Comparison of ENCODE assay signal across 13 mouse cellular contexts in the genomic region with DNA sequence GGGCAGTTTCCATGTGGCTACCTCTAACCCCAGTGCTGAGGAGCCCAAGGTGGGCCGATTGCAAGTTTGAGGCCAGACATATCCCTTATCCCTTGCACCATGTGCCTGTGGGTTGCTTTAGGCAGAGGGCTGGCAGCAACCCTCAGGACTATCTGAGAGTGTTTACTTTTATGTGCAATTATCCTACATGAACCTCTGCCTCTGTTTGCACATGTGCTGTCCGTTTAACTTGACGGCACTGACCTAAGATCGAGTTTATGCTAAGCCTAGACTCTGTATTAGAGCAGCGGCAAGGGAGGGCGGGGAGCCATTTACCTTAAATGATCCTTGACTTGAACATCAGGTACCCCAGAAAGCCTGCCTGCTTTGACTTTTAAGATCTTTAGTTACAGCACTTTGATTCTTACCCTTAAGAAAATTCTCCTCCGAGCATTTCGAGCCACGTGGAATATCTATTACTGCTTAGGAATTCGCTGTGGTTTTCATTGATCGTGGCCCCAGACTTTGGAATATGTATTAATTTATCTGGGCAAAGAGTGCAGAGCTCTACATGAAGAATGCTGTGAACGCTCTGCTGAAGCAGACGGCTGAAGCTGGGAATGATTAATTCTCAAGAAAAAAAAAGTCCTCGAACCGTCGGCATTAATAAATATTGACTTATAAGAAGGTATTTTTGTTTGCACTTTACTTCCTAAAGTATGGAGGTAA. TPM values are rescaled to one million over a fixed set of nuclear protein-coding genes. Genes with fewer than 3 reads are reported as not detected.
DNase-seq lines count a peak whose midpoint lies in the region; ATAC-seq and TF ChIP-seq lines count a peak whose summit lies in the region.
"Had no signal": no experiment of that assay in that cellular context is flagged by ENCODE, and none has a peak within 500 bp of the region (broad histone marks: within the 10 kb centered on the region; RNA-seq: fewer than 3 reads in every experiment).

No protein-coding gene starts in this region.

- TF ChIP-seq EP300 in lung, postnatal 0 days (IDR thresholded peaks at IDR 0.05): no peak

- 32% methylated on average over 16 of the region's 16 CpGs for WGBS in lung, postnatal 0 days
- WGBS in lung, adult 2 months: 49% methylated on average over 16 of the region's 16 CpGs
- 30% methylated on average over 16 of the region's 16 CpGs for whole genome bisulfite sequencing in intestine, embryonic 16.5 days
- WGBS in liver, embryonic 15.5 days (ENCODE audit: insufficient replicate concordance): 62% methylated on average over 16 of the region's 16 CpGs
- 83% methylated on average over 16 of the region's 16 CpGs for WGBS in hindbrain, embryonic 11.5 days

- no peak for TF ChIP-seq CTCF in lung, postnatal 0 days (IDR thresholded peaks at IDR 0.05)
- no peak for TF ChIP-seq CTCF in lung, adult 2 months (IDR thresholded peaks at IDR 0.05; ENCODE audit: insufficient read depth, low read length)

- 0 out of 2 replicates have a peak overlapping the region, but pooled peaks have one; percentile 8 for H3K4me2 ChIP-seq in lung, postnatal 0 days (replicated peaks; ENCODE audit: low read depth, low read length)
- H3K4me2 ChIP-seq in intestine, embryonic 16.5 days (ENCODE audit: low read depth, low read length): peak overlapping the region; percentile 30; the same call in 1 of the 2 replicates
- no peak overlapping the region for H3K4me2 ChIP-seq in liver, embryonic 15.5 days
- no peak overlapping the region for H3K4me2 ChIP-seq in hindbrain, embryonic 11.5 days (replicated peaks; ENCODE audit: low read depth, low read length)
- H3K4me2 ChIP-seq: hindbrain, embryonic 14.5 days had no signal

- ATAC-seq in lung, postnatal 0 days: peak; percentile 26; the same call in 1 of the 2 replicates
- peak; percentile 24; the same call in 1 of the 2 replicates for ATAC-seq in intestine, embryonic 16.5 days
- peak; percentile 45 for ATAC-seq in liver, embryonic 15.5 days (ENCODE audit: insufficient read depth)
- ATAC-seq in hindbrain, embryonic 11.5 days (ENCODE audit: low FRiP score): no peak

- no peak overlapping the region for H3K4me3 ChIP-seq in lung, postnatal 0 days (ENCODE audit: low read depth, low read length)
- H3K4me3 ChIP-seq in lung, adult 2 months (replicated peaks; ENCODE audit: extremely low read depth, low read depth, low read length): no peak overlapping the region
- H3K4me3 ChIP-seq in intestine, embryonic 16.5 days (ENCODE audit: low read length): 0 out of 2 replicates have a peak overlapping the region, but pooled peaks have one; percentile 13
- H3K4me3 ChIP-seq in liver, embryonic 15.5 days (replicated peaks): no peak overlapping the region
- H3K4me3 ChIP-seq in hindbrain, embryonic 11.5 days (ENCODE audit: low read depth, low read length): no peak overlapping the region
- H3K4me3 ChIP-seq: heart, embryonic 10.5 days had no signal

- DNase-seq in lung, postnatal 0 days (ENCODE audit: low spot score): no peak
- DNase-seq in lung, adult 2 months: no peak
- no peak for DNase-seq in adrenal gland, postnatal 36 days
- no peak for DNase-seq in right cerebral cortex, adult 2 months (ENCODE audit: low spot score in 2 of 2)
- no peak for DNase-seq in hindbrain, embryonic 11.5 days (ENCODE audit: low spot score)
- DNase-seq: adrenal gland, adult 8-10 months; left cerebral cortex, postnatal 4 days; retina, postnatal 1 day; thymus, postnatal 4 days had no signal

- H3K36me3 ChIP-seq in lung, postnatal 0 days (ENCODE audit: insufficient read depth, low read length): no peaks in the 10 kb centered on the region
- H3K36me3 ChIP-seq in intestine, embryonic 16.5 days (ENCODE audit: control insufficient read depth, insufficient read depth, low read length): no peaks in the 10 kb centered on the region
- no peaks in the 10 kb centered on the region for H3K36me3 ChIP-seq in liver, embryonic 15.5 days (replicated peaks)
- no peaks in the 10 kb centered on the region for H3K36me3 ChIP-seq in hindbrain, embryonic 11.5 days (ENCODE audit: control insufficient read depth, insufficient read depth, low read length)
- H3K36me3 ChIP-seq: heart, embryonic 10.5 days had no signal

- peaks cover 55% of the 10 kb centered on the region for H3K4me1 ChIP-seq in lung, postnatal 0 days (ENCODE audit: insufficient read depth, low read depth, low read length)
- peaks cover 37% of the 10 kb centered on the region for H3K4me1 ChIP-seq in lung, adult 2 months (ENCODE audit: control insufficient read depth, insufficient read depth, low read length)
- peaks cover 61% of the 10 kb centered on the region for H3K4me1 ChIP-seq in intestine, embryonic 16.5 days (ENCODE audit: control insufficient read depth, insufficient read depth, low read length)
- H3K4me1 ChIP-seq in liver, embryonic 15.5 days (replicated peaks): peaks cover 4% of the 10 kb centered on the region
- H3K4me1 ChIP-seq in hindbrain, embryonic 11.5 days (replicated peaks; ENCODE audit: control insufficient read depth, insufficient read depth, low read length): no peaks in the 10 kb centered on the region

- H3K9ac ChIP-seq in lung, postnatal 0 days (replicated peaks; ENCODE audit: low read depth): no peak overlapping the region
- no peak overlapping the region for H3K9ac ChIP-seq in intestine, embryonic 16.5 days (ENCODE audit: low read depth, low read length)
- H3K9ac ChIP-seq in liver, embryonic 15.5 days: no peak overlapping the region
- H3K9ac ChIP-seq in hindbrain, embryonic 11.5 days (ENCODE audit: low read depth, low read length): no peak overlapping the region
- H3K9ac ChIP-seq: hindbrain, embryonic 14.5 days had no signal

- peak overlapping the region; percentile 54 for H3K27ac ChIP-seq in lung, postnatal 0 days (ENCODE audit: low read length)
- peak overlapping the region; percentile 86 for H3K27ac ChIP-seq in intestine, embryonic 16.5 days (ENCODE audit: low read length)
- H3K27ac ChIP-seq in liver, embryonic 15.5 days (replicated peaks): peak overlapping the region; percentile 65
- no peak overlapping the region for H3K27ac ChIP-seq in hindbrain, embryonic 11.5 days (ENCODE audit: low read depth, low read length)
- H3K27ac ChIP-seq: hindbrain, embryonic 14.5 days had no signal

- H3K27me3 ChIP-seq in lung, postnatal 0 days (replicated peaks; ENCODE audit: insufficient read depth, low read length): no peaks in the 10 kb centered on the region
- no peaks in the 10 kb centered on the region for H3K27me3 ChIP-seq in intestine, embryonic 16.5 days (replicated peaks; ENCODE audit: control insufficient read depth, insufficient read depth, low read length)
- no peaks in the 10 kb centered on the region for H3K27me3 ChIP-seq in liver, embryonic 15.5 days
- no peaks in the 10 kb centered on the region for H3K27me3 ChIP-seq in hindbrain, embryonic 11.5 days (ENCODE audit: control insufficient read depth, insufficient read depth, low read length)

- H3K9me3 ChIP-seq in lung, postnatal 0 days (ENCODE audit: low read length): no peaks in the 10 kb centered on the region
- no peaks in the 10 kb centered on the region for H3K9me3 ChIP-seq in intestine, embryonic 16.5 days (ENCODE audit: control insufficient read depth, low read length)
- H3K9me3 ChIP-seq in liver, embryonic 15.5 days (replicated peaks): no peaks in the 10 kb centered on the region
- H3K9me3 ChIP-seq in hindbrain, embryonic 11.5 days (ENCODE audit: control insufficient read depth, low read length): no peaks in the 10 kb centered on the region
- H3K9me3 ChIP-seq: heart, embryonic 10.5 days had no signal

- TF ChIP-seq POLR2A in lung, adult 2 months (IDR thresholded peaks at IDR 0.05; ENCODE audit: borderline replicate concordance, extremely low read depth, low read depth, low read length): no peak

RNA-seq across cellular contexts. Expression of a gene that starts 33.7 kb away (rescaled TPM):
- polyA plus RNA-seq in lung, postnatal 0 days (2015; fragmentation: Nextera tagmentation; extraction: Ambion mirVana): 36.0 and 43.0 TPM in 2 replicates
- 13.7 and 21.2 TPM in 2 replicates for polyA plus RNA-seq in lung, adult 2 months (2012; rRNA removed)
- polyA plus RNA-seq in intestine, embryonic 16.5 days (2015; fragmentation: Nextera tagmentation; extraction: Ambion mirVana): 18.2 and 19.5 TPM in 2 replicates
- 3.5 and 4.2 TPM in 2 replicates for polyA plus RNA-seq in liver, embryonic 15.5 days (2015; fragmentation: Nextera tagmentation; extraction: Ambion mirVana)
- 10 to 100 TPM; 20.6 to 26.8 TPM for total RNA-seq in adrenal gland, postnatal 36 days (2021)
- polyA plus RNA-seq in hindbrain, embryonic 11.5 days (2014; fragmentation: Nextera tagmentation; extraction: Ambion mirVana): 10.0 and 10.8 TPM in 2 replicates

Comparison
In these comparisons a context has a peak if more than half of its experiments do, and no peak if none do; other contexts are left out.
1. H3K4me2 ChIP-seq: peak in lung, postnatal 0 days (single experiment) and intestine, embryonic 16.5 days (single experiment); none in liver, embryonic 15.5 days (single experiment) and hindbrain, embryonic 11.5 days (single experiment).